Mouse (Mus musculus): ENCODE data around the gene Clca3a1. TPM values are rescaled to one million over a fixed set of nuclear protein-coding genes. Genes with fewer than 3 reads are reported as not detected.
"Not testable (repeated sequence)": the region's sequence is repeated elsewhere in the genome, so short reads cannot be mapped to it uniquely, and the experiment has no call there.

Clca3a1 gene
- polyA plus RNA-seq (2014; fragmentation: Nextera tagmentation; extraction: Ambion mirVana), result 0.11 TPM in 1 of 2 replicates, not detected in the other

DNA sequence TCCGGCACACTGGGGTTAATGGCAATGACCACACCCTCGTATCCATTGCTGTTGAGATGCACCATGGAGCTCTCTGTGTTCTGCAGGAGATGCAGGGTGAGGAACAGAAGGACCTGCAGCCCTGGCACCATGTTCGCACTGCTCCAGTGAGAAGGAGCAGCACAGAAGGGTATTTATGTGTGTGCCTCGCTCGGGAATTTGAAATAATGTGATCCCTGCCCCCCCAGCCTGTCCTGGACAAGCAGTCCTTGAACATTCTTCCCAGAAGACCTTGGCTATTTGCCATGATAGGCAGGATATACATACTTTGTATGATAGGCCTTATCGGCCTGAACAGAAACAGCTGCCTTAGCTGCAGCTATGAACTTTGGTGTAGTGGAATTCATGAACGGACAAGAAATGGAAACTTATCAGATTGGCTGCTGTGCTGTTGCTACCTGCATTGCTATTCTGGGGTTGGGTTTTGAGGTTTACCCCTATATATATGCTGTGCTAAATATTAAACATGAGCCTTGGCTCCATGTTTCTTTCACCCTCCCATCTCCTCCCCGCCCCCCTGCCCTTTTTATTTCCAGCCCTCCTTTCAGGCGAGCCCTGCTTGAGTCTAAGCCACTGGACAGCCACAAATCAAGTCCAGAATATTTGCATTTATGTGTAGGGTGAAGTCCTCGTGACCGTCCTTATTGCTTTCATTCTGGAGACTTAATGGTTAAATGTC is at the start of gene Clca3a1:
TSS of gene Clca3a1 (minus strand) at position 386 of the 718 bp plus-strand sequence.
- no peaks in the 10 kb centered on the region for H3K36me3 ChIP-seq (ENCODE audit: control insufficient read depth, insufficient read depth, low read length)
- H3K27me3 ChIP-seq (ENCODE audit: control insufficient read depth, insufficient read depth, low read length), result no peaks in the 10 kb centered on the region
- H3K4me3 ChIP-seq (ENCODE audit: low read depth, low read length), result no peak within 1 kb of the TSS
- H3K27ac ChIP-seq (replicated peaks; ENCODE audit: low read depth, low read length), result no peak within 1 kb of the TSS
- H3K9ac ChIP-seq (ENCODE audit: low read length), result no peak within 1 kb of the TSS
- H3K4me2 ChIP-seq (ENCODE audit: low read depth, severe bottlenecking), result no peak within 1 kb of the TSS
- WGBS, result 82% methylated on average over 10 of the region's 11 CpGs
- DNase-seq (ENCODE audit: low spot score) (no peak), ATAC-seq (ENCODE audit: insufficient number of reproducible peaks, low FRiP score, low TSS enrichment, low read depth) (no peak)
- H3K9me3 ChIP-seq (ENCODE audit: control insufficient read depth, low read length), result no peaks in the 10 kb centered on the region
- no peaks in the 10 kb centered on the region for H3K4me1 ChIP-seq (ENCODE audit: control insufficient read depth, insufficient read depth, low read length)

GRCm38 (mm10) chr3:144808153-144808925 is 47.6 kb upstream of the Clca3a1 start:
- not testable (repeated sequence) for H3K27me3 ChIP-seq (ENCODE audit: control insufficient read depth, insufficient read depth, low read length); ATAC-seq (ENCODE audit: insufficient number of reproducible peaks, low FRiP score, low TSS enrichment, low read depth); DNase-seq (ENCODE audit: low spot score); H3K9me3 ChIP-seq (ENCODE audit: control insufficient read depth, low read length); H3K36me3 ChIP-seq (ENCODE audit: control insufficient read depth, insufficient read depth, low read length); H3K9ac ChIP-seq (ENCODE audit: low read length); H3K4me1 ChIP-seq (ENCODE audit: control insufficient read depth, insufficient read depth, low read length); H3K4me2 ChIP-seq (ENCODE audit: low read depth, severe bottlenecking); H3K4me3 ChIP-seq (ENCODE audit: low read depth, low read length); H3K27ac ChIP-seq (replicated peaks; ENCODE audit: low read depth, low read length)
- 59% methylated on average over 14 of the region's 17 CpGs for WGBS

DNA sequence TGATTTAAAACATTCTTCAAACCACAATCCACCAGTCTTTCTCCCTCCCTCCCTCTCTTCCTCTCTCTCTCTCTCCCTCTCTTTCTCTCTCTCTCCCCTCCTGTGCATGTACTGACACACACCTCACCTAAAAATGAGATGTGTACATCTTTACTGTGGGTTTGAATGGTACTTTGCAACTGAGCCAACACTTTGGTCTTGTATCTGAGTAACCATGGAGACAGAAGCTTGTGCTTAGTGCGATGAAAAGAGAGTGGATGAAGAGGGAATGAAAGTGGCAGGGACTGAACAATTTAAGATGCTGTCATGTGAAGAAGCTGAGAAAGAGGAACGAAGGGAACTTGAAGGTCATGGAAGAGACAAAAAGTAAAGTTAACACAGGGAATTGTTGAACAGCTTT is 45.8 kb upstream of the Clca3a1 start:
- not testable (repeated sequence) for DNase-seq (ENCODE audit: low spot score); H3K27me3 ChIP-seq (ENCODE audit: control insufficient read depth, insufficient read depth, low read length); H3K27ac ChIP-seq (replicated peaks; ENCODE audit: low read depth, low read length); H3K4me3 ChIP-seq (ENCODE audit: low read depth, low read length); ATAC-seq (ENCODE audit: insufficient number of reproducible peaks, low FRiP score, low TSS enrichment, low read depth); H3K9ac ChIP-seq (ENCODE audit: low read length); H3K9me3 ChIP-seq (ENCODE audit: control insufficient read depth, low read length); H3K36me3 ChIP-seq (ENCODE audit: control insufficient read depth, insufficient read depth, low read length); H3K4me2 ChIP-seq (ENCODE audit: low read depth, severe bottlenecking); H3K4me1 ChIP-seq (ENCODE audit: control insufficient read depth, insufficient read depth, low read length)
- WGBS, result 79% methylated on average over 2 of the region's 2 CpGs

- Histone ChIP-seq H3K9me3 (ENCODE audit: control insufficient read depth, low read length) (no peaks in the 10 kb centered on the region), H3K27me3 (ENCODE audit: control insufficient read depth, insufficient read depth, low read length) (no peaks in the 10 kb centered on the region), H3K27ac (replicated peaks; ENCODE audit: low read depth, low read length) (no peak overlapping the region), H3K4me1 (ENCODE audit: control insufficient read depth, insufficient read depth, low read length) (no peaks in the 10 kb centered on the region), H3K9ac (ENCODE audit: low read length) (no peak overlapping the region), H3K4me2 (ENCODE audit: low read depth, severe bottlenecking) (no peak overlapping the region), H3K4me3 (ENCODE audit: low read depth, low read length) (no peak overlapping the region), H3K36me3 (ENCODE audit: control insufficient read depth, insufficient read depth, low read length) (no peaks in the 10 kb centered on the region)
- WGBS, result 32% methylated on average over 8 of the region's 8 CpGs
- ATAC-seq (ENCODE audit: insufficient number of reproducible peaks, low FRiP score, low TSS enrichment, low read depth) (no peak), DNase-seq (ENCODE audit: low spot score) (peak; percentile 71)
Observed at GRCm38 (mm10) chr3:144801861-144802260, 41.1 kb upstream of the Clca3a1 start.

- no peak overlapping the region for H3K9ac ChIP-seq (ENCODE audit: low read length)
- no peak overlapping the region for H3K27ac ChIP-seq (replicated peaks; ENCODE audit: low read depth, low read length)
- H3K9me3 ChIP-seq (ENCODE audit: control insufficient read depth, low read length), result no peaks in the 10 kb centered on the region
- H3K4me2 ChIP-seq (ENCODE audit: low read depth, severe bottlenecking), result no peak overlapping the region
- no peak overlapping the region for H3K4me3 ChIP-seq (ENCODE audit: low read depth, low read length)
- no peaks in the 10 kb centered on the region for H3K4me1 ChIP-seq (ENCODE audit: control insufficient read depth, insufficient read depth, low read length)
- DNase-seq (ENCODE audit: low spot score) (no peak), ATAC-seq (ENCODE audit: insufficient number of reproducible peaks, low FRiP score, low TSS enrichment, low read depth) (no peak)
- no peaks in the 10 kb centered on the region for H3K27me3 ChIP-seq (ENCODE audit: control insufficient read depth, insufficient read depth, low read length)
- no peaks in the 10 kb centered on the region for H3K36me3 ChIP-seq (ENCODE audit: control insufficient read depth, insufficient read depth, low read length)
- WGBS, result 86% methylated on average over 11 of the region's 11 CpGs
Observed at GRCm38 (mm10) chr3:144785181-144786148, 24.7 kb upstream of the Clca3a1 start.

DNA sequence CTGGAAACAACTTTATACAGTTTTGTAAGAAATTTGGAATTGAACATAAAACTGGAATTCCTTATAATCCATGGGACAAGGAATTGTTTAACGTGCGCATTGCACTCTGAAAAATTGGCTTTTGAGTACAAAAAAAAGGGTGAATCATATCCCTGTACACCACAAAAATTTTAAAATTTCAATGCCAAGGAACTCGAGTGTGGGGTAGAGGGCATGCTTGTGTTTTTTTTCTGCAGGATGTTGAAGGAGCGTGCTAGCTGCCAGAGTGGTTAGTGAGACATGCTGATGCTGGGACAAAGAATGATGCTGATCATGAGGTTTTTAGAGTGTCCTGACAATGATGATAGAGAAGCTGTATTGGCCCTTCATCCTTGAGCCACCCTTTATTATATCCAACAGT is 4.4 kb upstream of the Clca3a1 start:
- Histone ChIP-seq H3K4me3 (ENCODE audit: low read depth, low read length) (no peak overlapping the region), H3K36me3 (ENCODE audit: control insufficient read depth, insufficient read depth, low read length) (no peaks in the 10 kb centered on the region), H3K4me2 (ENCODE audit: low read depth, severe bottlenecking) (no peak overlapping the region), H3K27ac (replicated peaks; ENCODE audit: low read depth, low read length) (no peak overlapping the region), H3K9ac (ENCODE audit: low read length) (no peak overlapping the region), H3K4me1 (ENCODE audit: control insufficient read depth, insufficient read depth, low read length) (no peaks in the 10 kb centered on the region), H3K9me3 (ENCODE audit: control insufficient read depth, low read length) (no peaks in the 10 kb centered on the region), H3K27me3 (ENCODE audit: control insufficient read depth, insufficient read depth, low read length) (no peaks in the 10 kb centered on the region)
- DNase-seq (ENCODE audit: low spot score) (no peak), ATAC-seq (ENCODE audit: insufficient number of reproducible peaks, low FRiP score, low TSS enrichment, low read depth) (no peak)
- WGBS, result 91% methylated on average over 4 of the region's 4 CpGs

DNA sequence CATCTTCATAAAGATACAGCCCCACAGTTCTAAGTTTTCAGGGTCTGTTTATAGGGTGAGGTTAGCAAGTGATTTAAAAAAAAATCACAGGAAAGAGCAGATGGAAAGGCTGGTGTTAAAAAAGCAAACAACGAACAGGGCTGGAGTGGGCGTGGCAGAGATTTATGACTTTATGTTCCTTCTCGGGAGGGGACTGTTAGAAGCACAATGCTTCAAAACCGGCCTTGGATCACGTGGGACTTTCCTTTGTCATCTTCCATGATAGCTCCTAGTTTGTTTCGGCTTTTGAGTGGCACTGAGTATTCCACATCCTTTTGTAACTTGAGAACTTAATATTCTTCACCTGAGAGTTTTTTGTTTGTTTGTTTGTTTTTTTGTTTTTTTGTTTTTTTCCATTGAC is 677 bp upstream of the Clca3a1 start:
- Histone ChIP-seq H3K4me1 (ENCODE audit: control insufficient read depth, insufficient read depth, low read length) (no peaks in the 10 kb centered on the region), H3K4me3 (ENCODE audit: low read depth, low read length) (no peak overlapping the region), H3K4me2 (ENCODE audit: low read depth, severe bottlenecking) (no peak overlapping the region), H3K9me3 (ENCODE audit: control insufficient read depth, low read length) (no peaks in the 10 kb centered on the region), H3K36me3 (ENCODE audit: control insufficient read depth, insufficient read depth, low read length) (no peaks in the 10 kb centered on the region), H3K27me3 (ENCODE audit: control insufficient read depth, insufficient read depth, low read length) (no peaks in the 10 kb centered on the region), H3K9ac (ENCODE audit: low read length) (no peak overlapping the region), H3K27ac (replicated peaks; ENCODE audit: low read depth, low read length) (no peak overlapping the region)
- 39% methylated on average over 6 of the region's 6 CpGs for WGBS
- ATAC-seq (ENCODE audit: insufficient number of reproducible peaks, low FRiP score, low TSS enrichment, low read depth) (no peak), DNase-seq (ENCODE audit: low spot score) (no peak)

GRCm38 (mm10) chr3:144759719-144760118 is 1.1 kb downstream of the Clca3a1 start:
- DNase-seq (ENCODE audit: low spot score), result no peak
- WGBS, result 87% methylated on average over 3 of the region's 3 CpGs

More at GRCm38 (mm10) chr3:144759719-144760118, 1.1 kb downstream of the Clca3a1 start:
- Histone ChIP-seq H3K27ac (replicated peaks; ENCODE audit: low read depth, low read length) (no peak overlapping the region), H3K36me3 (ENCODE audit: control insufficient read depth, insufficient read depth, low read length) (no peaks in the 10 kb centered on the region), H3K27me3 (ENCODE audit: control insufficient read depth, insufficient read depth, low read length) (no peaks in the 10 kb centered on the region), H3K4me1 (ENCODE audit: control insufficient read depth, insufficient read depth, low read length) (no peaks in the 10 kb centered on the region), H3K9me3 (ENCODE audit: control insufficient read depth, low read length) (no peaks in the 10 kb centered on the region), H3K9ac (ENCODE audit: low read length) (no peak overlapping the region), H3K4me3 (ENCODE audit: low read depth, low read length) (no peak overlapping the region), H3K4me2 (ENCODE audit: low read depth, severe bottlenecking) (no peak overlapping the region)
- ATAC-seq (ENCODE audit: insufficient number of reproducible peaks, low FRiP score, low TSS enrichment, low read depth), result no peak

Measured in limb, embryonic 11.5 days (tissue).